Comparison of ENCODE assay signal across 11 mouse cellular contexts in genomic region chr5:50626648-50627047, GRCm38 (mm10).
DNase-seq lines count a peak whose midpoint lies in the region.
"Had no signal": no experiment of that assay in that cellular context is flagged by ENCODE, and none has a peak within 500 bp of the region (broad histone marks: within the 10 kb centered on the region; RNA-seq: fewer than 3 reads in every experiment).

No protein-coding gene starts in this region.

- DNase-seq in layer of hippocampus, adult 11-12 months (ENCODE audit: low spot score), result peak; percentile 7
- no peak for DNase-seq in layer of hippocampus, adult 9-10 months (ENCODE audit: low spot score)
- peak; percentile 37 for DNase-seq in right cerebral cortex, adult 18-20 months
- no peak for DNase-seq in right cerebral cortex, postnatal 4 days
- peak; percentile 3 to 9 for DNase-seq in left cerebral cortex, adult 9 months (ENCODE audit: low spot score in 2 of 2)
- DNase-seq in telencephalon, adult 2 months (ENCODE audit: low read depth, low spot score), result peak; percentile 53
- DNase-seq in adrenal gland, adult 8-10 months, result no peak
- DNase-seq in natural killer cell, adult 2 months (ENCODE audit: low spot score in 2 of 2), result no peak
- DNase-seq: cerebellum, adult 9-10 months; kidney, adult 9 months; spleen, adult 18-20 months had no signal

Comparison
In these comparisons a context has a peak if more than half of its experiments do, and no peak if none do; other contexts are left out.
1. DNase-seq: peak in layer of hippocampus, adult 11-12 months (single experiment), right cerebral cortex, adult 18-20 months (single experiment), left cerebral cortex, adult 9 months (2 of 2) and telencephalon, adult 2 months (single experiment); none in layer of hippocampus, adult 9-10 months (single experiment), right cerebral cortex, postnatal 4 days (single experiment), adrenal gland, adult 8-10 months (single experiment) and natural killer cell, adult 2 months (0 of 2).